Mouse (Mus musculus): ENCODE measurements around the gene Actn3.

GRCm38 (mm10) chr19:4896780-4897520 lies 19.2 kb upstream of the Actn3 start:
- TF ChIP-seq POLR2A (IDR thresholded peaks at IDR 0.05; ENCODE audit: low read depth, low read length) (no peak), CTCF (IDR thresholded peaks at IDR 0.05; ENCODE audit: extremely low read depth, insufficient read length, insufficient replicate concordance, low read depth, low read length) (no peak)
